Mouse (Mus musculus) kidney, postnatal 4 days (tissue): ENCODE data around the gene Plppr3.

Experiments used
- DNase-seq, 2 experiments: peaks; one replicate each; pipeline ENCODE4 v3.0.0; 2021; ENCODE audit warnings: mixed read lengths in 2 of 2

Gene Plppr3

GRCm38 (mm10) chr10:79874290-79874862 is at the start of gene Plppr3, which contains the start of gene Prtn3:
Gene Plppr3, minus strand, starts transcription at chr10:79874634.
Gene Prtn3, plus strand, starts transcription at chr10:79874476.
- DNase-seq: peak; percentile 76 to 82

GRCm38 (mm10) chr10:79921572-79921971 is 47.1 kb upstream of the Plppr3 start:
- DNase-seq: peak; percentile 32 to 55

GRCm38 (mm10) chr10:79920958-79921535 is 46.6 kb upstream of the Plppr3 start, which contains the start of gene R3hdm4:
Gene R3hdm4, minus strand, starts transcription at chr10:79921208.
- peak; percentile 25 to 51 for DNase-seq

DNA sequence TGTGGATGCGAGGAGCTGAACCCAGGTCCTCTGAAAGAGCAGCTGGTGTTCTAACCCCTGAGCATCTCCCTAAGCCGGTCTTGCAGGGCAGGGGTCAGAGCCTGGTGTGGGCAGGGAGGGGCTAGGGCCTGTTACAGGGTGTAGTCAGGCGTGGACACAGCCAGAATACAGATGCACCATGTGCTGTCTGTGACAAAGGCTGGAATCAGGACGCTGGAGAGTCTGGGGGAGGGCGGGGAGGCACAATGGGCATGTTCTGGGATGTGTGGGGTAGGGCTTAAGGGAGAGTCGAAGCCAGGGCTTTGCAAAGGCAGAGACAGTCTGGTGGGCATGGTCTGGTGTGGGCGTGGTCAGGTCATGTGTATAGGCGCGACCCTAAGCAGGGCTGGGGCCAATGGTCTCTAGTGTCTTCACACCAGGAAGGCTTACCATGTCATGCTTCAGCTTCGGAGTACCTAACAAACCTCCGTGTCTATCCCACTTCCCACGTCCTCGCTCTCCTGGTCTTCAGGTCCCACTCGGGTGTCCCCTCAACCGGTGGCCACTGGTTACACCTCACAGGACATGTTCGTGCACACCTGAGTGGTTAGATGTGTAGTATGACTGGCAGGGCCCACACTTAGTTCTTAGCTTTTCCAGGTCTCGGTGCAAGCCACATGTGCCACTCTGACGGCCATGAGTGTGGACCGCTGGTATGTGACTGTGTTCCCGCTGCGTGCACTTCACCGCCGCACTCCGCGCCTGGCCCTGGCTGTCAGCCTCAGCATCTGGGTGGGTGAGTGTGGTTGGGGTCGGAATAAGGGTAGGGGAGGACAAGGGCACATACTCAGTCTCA is 45.8 kb upstream of the Plppr3 start:
- DNase-seq: peak in 1 of 2 experiments; percentile 40

DNA sequence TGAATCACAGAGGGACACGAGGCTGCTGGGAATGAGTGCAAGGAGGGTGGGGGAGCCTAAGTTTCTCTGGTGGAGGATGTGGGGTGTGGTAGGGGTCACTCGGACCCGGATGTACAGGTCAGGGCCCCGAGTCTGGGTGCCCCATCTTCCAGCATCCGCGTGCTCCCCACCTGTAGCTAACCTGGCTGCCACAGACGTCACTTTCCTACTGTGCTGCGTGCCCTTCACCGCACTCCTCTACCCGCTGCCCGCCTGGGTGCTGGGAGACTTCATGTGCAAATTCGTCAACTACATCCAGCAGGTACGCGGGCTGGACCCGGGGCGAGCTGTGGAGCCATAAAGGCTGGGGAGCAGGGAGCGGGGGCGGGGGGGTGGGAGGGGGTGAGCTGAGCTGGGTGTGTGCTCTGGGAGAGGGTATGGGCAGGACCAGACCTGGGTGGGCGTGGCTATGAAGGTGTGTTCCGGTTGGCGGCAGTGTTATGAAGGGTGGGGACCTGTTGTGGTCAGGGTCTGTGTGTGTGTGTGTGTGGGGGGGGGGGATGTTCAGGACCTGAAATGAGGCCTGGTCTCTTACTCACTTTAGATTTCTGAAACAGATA is 44.9 kb upstream of the Plppr3 start:
- peak in 1 of 2 experiments; percentile 63 for DNase-seq

- peak; percentile 60 to 67 for DNase-seq
Measured at GRCm38 (mm10) chr10:79918231-79919078, 44.0 kb upstream of the Plppr3 start.

DNA sequence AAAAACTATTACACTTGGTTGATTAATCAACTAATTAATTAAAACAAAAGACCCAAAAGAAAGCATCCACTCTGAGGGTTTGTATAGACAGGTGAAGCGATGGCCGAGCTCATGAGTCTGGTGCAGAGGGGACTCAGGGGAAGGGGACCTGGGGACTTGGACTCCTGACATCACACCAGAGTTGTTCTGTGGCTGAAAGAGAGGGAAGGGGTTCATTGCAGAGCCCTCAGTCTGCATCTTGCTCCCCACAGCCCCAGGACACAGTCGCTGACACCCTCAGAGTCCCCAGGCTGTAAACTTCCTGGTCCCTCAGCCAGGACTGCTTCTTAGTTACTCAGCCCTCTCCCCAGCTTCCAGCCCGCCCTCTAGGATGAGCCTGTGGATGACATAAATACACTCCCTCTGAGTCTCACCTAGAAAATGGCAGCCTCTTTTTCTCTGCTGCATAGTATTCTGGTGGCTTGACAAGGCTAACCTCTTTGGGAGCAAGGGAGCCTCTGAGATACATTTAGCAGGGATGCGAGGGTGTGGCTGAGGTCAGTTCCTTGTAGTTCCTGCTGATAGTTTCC is 43.2 kb upstream of the Plppr3 start:
- DNase-seq: no peak

DNA sequence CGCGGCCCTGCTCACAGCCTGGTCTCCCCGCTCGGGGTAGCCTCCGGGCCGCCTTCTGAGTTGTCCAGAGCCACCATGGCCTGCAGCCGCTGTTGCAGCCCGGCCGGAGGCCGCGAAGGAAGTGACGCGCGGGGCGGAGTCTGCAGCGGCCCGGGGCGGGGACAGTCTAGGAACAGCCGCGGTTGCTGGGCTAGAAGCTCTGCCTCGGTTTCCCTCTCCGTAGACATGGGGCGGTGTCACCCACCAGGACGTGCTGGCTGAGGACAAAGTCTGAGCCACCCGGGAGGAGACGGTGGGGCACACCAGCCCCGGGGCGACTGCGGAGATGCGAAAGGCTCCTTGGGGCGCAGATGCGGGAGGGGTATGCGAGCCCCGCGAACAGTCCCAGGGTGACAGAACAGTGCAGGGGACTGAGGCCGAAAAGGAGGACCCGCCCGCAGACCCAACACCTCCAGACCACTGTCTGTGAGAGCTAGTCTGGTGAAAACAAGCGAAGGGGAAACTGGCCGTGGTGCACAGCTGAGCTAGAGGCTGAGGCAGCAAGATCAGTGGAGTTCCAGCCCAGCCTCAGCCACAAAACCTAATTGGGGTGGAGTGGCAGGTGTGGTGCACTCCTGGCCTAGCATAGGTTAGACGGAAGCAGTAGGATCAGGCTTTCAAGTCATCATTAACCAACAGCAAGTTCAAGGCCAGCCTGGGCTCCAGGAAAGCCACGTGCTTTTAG is 42.5 kb upstream of the Plppr3 start, which contains the start of gene Kiss1r:
TSS of gene Kiss1r (plus strand) at position 164 of the 724 bp plus-strand sequence.
- peak; percentile 92 to 93 for DNase-seq

- DNase-seq: peak in 1 of 2 experiments; percentile 35
Measured at GRCm38 (mm10) chr10:79916081-79916480, 41.6 kb upstream of the Plppr3 start.

DNA sequence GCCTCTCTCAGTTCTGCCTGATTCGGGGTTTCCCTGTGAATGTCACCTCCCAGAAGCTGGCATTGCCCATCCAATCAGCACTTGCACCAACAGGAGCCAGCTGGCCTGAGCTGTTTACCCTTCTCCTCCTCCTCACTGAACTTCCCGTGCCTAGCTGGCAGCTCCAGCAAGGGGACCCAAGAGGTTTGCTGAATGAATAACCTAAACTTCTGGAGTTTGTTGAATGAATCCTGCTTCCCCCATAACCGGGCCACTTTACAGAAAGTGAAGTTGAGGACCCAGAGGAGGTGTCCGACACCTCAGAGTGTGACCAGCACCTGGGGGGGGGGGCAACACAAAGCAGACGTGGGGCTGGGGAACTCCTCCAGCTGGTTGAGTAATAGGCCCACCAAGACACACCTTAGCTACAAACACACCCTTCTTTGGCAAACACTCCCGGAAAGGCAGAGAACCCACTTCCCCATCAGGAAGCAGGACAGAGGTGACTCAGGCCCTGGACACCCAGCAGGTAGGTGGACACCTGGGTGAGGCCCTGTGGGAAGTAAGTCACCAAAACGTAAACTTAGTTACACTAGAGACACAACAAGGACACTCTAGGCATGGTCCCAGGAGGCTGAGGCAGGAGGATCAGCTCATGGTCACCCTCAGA is 40.6 kb upstream of the Plppr3 start:
- DNase-seq: peak in 1 of 2 experiments; percentile 35

DNA sequence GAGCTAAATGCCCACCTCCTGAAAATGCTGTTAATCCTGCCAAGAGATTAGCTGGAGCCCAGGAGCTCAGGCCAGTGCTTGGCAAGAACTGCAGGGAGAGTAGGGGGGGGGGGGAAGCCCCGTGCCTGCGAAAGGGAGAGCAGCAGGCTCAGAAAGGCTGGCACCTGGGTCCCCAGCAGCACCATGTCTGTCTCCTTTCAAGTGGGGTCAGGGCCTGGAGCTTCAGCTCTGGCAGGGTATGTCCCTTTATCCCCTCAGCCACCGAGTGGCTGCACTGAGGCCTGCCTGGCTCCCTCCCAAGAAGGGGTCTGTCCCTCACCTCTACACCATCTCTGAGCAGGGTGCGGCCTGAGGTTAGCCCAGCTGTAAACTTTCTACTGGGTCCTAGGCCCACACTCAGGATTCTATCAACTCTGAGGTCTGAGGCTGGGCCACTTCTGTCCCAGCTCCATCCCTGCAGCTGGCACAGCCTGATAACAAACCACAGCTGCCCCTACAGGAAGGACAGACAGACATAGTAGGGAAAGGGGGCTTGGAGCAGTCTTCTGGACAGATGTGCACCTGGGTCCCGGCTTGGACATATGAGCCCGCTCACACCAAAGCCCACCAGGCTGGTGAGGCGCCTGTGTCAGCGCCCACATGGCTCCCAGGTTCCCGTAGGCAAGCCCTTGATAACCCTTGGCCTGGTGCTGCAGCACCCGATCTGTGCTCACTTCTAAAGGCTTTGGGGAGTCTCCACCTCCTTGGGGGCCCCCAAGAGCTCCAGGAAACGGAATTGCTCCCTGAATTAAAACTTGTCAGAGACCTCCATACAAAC is 39.9 kb upstream of the Plppr3 start:
- no peak for DNase-seq

DNA sequence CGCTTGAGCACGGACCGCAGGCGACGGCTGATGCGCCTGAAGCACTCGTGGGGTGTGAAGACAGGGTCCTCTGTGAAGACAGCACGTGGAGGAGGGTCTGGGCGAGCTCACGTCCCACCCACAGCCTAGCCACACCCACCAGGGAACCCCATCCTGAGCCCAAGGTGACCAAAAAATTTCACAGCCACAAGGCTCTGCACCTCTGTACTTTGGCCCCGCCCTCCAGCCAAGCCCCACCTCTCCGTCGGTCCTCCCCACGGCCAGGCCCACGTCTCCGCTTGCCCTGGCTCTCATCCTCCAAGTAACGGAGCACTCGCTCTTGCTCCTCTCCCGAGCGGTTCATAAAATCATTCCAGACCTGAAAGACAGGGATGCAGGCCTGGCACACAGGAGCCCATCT is 38.0 kb upstream of the Plppr3 start:
- peak in 1 of 2 experiments; percentile 39 for DNase-seq

- DNase-seq: no peak
Measured at GRCm38 (mm10) chr10:79910556-79910955, 36.1 kb upstream of the Plppr3 start, which contains the start of gene Gm26602. Gene Gm26602, plus strand, starts transcription at chr10:79910856.

- peak in 1 of 2 experiments; percentile 50 for DNase-seq
Measured at GRCm38 (mm10) chr10:79909092-79909922, 34.9 kb upstream of the Plppr3 start.

- DNase-seq: peak; percentile 97 to 99
Measured at GRCm38 (mm10) chr10:79908167-79909091, 34.0 kb upstream of the Plppr3 start, which contains the start of gene Med16. Gene Med16, minus strand, starts transcription at chr10:79908923.

DNA sequence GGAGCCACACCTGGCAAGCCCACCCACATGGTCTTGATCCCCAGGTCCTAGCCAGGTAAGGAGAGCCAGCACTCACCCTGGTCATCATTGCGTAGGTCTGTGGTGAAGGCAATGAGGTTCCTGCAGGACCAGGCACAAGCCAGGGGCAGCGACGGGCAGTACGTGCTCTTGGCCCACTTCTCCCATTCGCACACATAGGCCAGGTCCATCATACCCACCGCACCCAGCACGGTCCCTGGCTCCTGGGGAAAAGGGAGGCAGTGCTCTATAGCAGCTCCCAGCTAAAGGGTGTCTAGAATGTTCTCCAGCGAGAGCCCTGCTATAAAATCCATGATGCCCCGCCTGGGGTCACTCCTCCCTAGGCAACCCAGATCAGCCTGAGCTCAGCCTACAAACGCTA is 33.0 kb upstream of the Plppr3 start:
- DNase-seq: no peak

GRCm38 (mm10) chr10:79906712-79907111 is 32.3 kb upstream of the Plppr3 start:
- no peak for DNase-seq
